Mouse (Mus musculus) lung, adult 2 months (tissue): Measurements from ENCODE around the gene Crybb1.
A peak's percentile ranks its signal among the peaks of the same experiment; 100 is the strongest.

Experiments
- CTCF ChIP-seq: fragments of 200-500 bp; IDR thresholded peaks from 2 replicates; pipeline ENCODE4 v1.5.1; 2011; ENCODE audit warnings: mild to moderate bottlenecking, low read length, control low read depth; ENCODE audit not compliant: insufficient read depth
- POLR2A ChIP-seq: fragments of 200-500 bp; IDR thresholded peaks from 2 replicates; pipeline ENCODE4 v1.6.1; 2011; ENCODE audit warnings: low read depth, mild to moderate bottlenecking, control low read depth, low read length, borderline replicate concordance; ENCODE audit errors: extremely low read depth

- no peak for TF ChIP-seq POLR2A
- peak; percentile 83 for TF ChIP-seq CTCF
Observed at GRCm38 (mm10) chr5:112214419-112214818, 41.2 kb upstream of the Crybb1 start.
